Mouse (Mus musculus): ENCODE results near the gene Setd6. TPM values are rescaled to one million over a fixed set of nuclear protein-coding genes. Genes with fewer than 3 reads are reported as not detected.

The Setd6 gene
- polyA plus RNA-seq (2015; fragmentation: Nextera tagmentation; extraction: Ambion mirVana), result 14.0 and 18.4 TPM in 2 replicates

DNA sequence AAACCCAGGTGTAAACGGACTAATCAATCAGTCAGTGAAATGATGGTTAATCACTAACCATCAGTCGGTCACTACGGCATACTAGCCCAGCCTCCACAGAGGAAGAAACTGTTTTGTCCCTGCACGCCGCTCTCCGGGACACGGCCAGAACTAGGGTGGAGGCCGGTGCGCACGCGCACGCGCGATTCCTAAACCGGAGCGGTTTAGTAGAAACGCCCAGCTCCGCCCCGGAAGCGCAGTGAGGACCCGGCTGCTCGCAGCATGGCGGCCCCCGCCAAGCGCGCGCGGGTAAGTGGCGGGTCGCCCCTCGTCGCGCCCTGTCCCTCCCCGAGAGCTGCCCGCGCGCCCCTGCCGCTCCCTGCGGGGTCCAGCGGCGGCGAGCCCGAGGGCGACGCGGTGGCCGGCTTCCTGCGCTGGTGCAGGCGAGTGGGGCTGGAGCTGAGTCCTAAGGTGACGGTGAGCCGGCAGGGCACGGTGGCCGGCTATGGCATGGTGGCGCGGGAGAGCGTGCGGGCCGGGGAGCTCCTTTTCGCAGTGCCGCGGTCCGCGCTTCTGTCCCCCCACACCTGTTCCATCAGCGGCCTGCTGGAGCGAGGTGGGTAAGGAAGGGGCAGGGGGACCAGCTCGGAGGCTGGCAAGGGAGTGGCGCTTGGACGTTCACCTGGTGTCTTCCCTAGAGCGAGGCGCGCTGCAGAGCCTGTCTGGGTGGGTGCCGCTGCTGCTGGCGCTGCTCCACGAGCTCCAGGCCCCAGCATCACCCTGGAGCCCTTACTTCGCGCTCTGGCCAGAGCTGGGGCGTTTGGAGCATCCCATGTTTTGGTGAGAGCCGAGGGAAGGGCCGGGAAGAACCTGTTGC is at the start of gene Setd6:
Gene Setd6 (plus strand): TSS at position 206 of the 856 bp plus-strand sequence.
- peak; percentile 90 for ATAC-seq
- TF ChIP-seq EP300 (IDR thresholded peaks at IDR 0.05; ENCODE audit: low read depth) (no peak), CTCF (IDR thresholded peaks at IDR 0.05; ENCODE audit: low read depth) (no peak)
- Histone ChIP-seq H3K4me2 (ENCODE audit: low read depth, low read length) (peak within 1 kb of the TSS; percentile 98), H3K27ac (ENCODE audit: low read depth) (peak within 1 kb of the TSS; percentile 85), H3K9me3 (ENCODE audit: low read length) (no peaks in the 10 kb centered on the region), H3K4me1 (ENCODE audit: insufficient read depth) (peaks cover 18% of the 10 kb centered on the region), H3K27me3 (ENCODE audit: insufficient read depth, low read length) (no peaks in the 10 kb centered on the region), H3K4me3 (ENCODE audit: low read depth, low read length) (peak within 1 kb of the TSS; percentile 95), H3K9ac (replicated peaks) (peak within 1 kb of the TSS; percentile 89), H3K36me3 (replicated peaks; ENCODE audit: insufficient read depth, low read length) (peaks cover 34% of the 10 kb centered on the region)
- WGBS (ENCODE audit: insufficient replicate concordance), result 1% methylated on average over 57 of the region's 79 CpGs
- peak; percentile 93 for DNase-seq

GRCm38 (mm10) chr8:95668163-95668958 is 47.3 kb upstream of the Setd6 start:
- no peak for ATAC-seq
- WGBS (ENCODE audit: insufficient replicate concordance), result 40% methylated on average over 8 of the region's 8 CpGs
- no peak for TF ChIP-seq CTCF (IDR thresholded peaks at IDR 0.05; ENCODE audit: low read depth)
- TF ChIP-seq EP300 (IDR thresholded peaks at IDR 0.05; ENCODE audit: low read depth), result no peak

DNA sequence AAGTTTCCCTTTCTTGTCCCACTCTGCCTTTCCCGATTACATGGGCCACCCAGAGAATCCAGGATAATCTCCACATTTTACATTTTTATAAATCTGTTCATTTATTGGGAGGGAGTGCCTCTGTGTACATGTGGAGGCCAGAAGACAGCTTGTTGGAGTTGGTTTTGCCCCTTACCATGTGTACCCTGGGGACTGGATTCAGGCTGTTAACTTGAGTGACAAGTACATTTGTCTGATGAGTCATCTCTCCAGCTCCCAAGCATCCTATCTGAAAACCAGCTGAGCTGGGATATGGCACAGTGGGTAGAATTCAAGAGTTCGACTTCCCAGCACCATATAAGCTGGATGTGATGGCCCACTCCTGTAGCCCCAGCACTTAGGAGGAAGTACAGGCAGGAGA is 45.7 kb upstream of the Setd6 start:
- ATAC-seq, result no peak
- no peak for TF ChIP-seq EP300 (IDR thresholded peaks at IDR 0.05; ENCODE audit: low read depth)
- TF ChIP-seq CTCF (IDR thresholded peaks at IDR 0.05; ENCODE audit: low read depth), result no peak
- Histone ChIP-seq H3K36me3 (replicated peaks; ENCODE audit: insufficient read depth, low read length) (no peaks in the 10 kb centered on the region), H3K4me3 (ENCODE audit: low read depth, low read length) (no peak overlapping the region), H3K9me3 (ENCODE audit: low read length) (no peaks in the 10 kb centered on the region), H3K4me2 (ENCODE audit: low read depth, low read length) (no peak overlapping the region), H3K27ac (ENCODE audit: low read depth) (no peak overlapping the region), H3K27me3 (ENCODE audit: insufficient read depth, low read length) (peaks cover 12% of the 10 kb centered on the region), H3K9ac (replicated peaks) (no peak overlapping the region), H3K4me1 (ENCODE audit: insufficient read depth) (no peaks in the 10 kb centered on the region)
- no peak for DNase-seq
- 62% methylated on average over 2 of the region's 2 CpGs for WGBS (ENCODE audit: insufficient replicate concordance)

More at GRCm38 (mm10) chr8:95668163-95668958, 47.3 kb upstream of the Setd6 start:
- DNase-seq, result no peak
- peaks cover 3% of the 10 kb centered on the region; the same call in 1 of the 2 replicates for H3K27me3 ChIP-seq (ENCODE audit: insufficient read depth, low read length)
- H3K4me2 ChIP-seq (ENCODE audit: low read depth, low read length), result no peak overlapping the region
- H3K27ac ChIP-seq (ENCODE audit: low read depth), result no peak overlapping the region
- H3K9ac ChIP-seq (replicated peaks), result no peak overlapping the region
- no peak overlapping the region for H3K4me3 ChIP-seq (ENCODE audit: low read depth, low read length)
- no peaks in the 10 kb centered on the region for H3K36me3 ChIP-seq (replicated peaks; ENCODE audit: insufficient read depth, low read length)
- H3K9me3 ChIP-seq (ENCODE audit: low read length), result no peaks in the 10 kb centered on the region
- H3K4me1 ChIP-seq (ENCODE audit: insufficient read depth), result no peaks in the 10 kb centered on the region

GRCm38 (mm10) chr8:95671861-95672260 is 43.8 kb upstream of the Setd6 start:
- H3K27ac ChIP-seq (ENCODE audit: low read depth), result no peak overlapping the region
- WGBS (ENCODE audit: insufficient replicate concordance), result 73% methylated on average over 6 of the region's 6 CpGs

DNA sequence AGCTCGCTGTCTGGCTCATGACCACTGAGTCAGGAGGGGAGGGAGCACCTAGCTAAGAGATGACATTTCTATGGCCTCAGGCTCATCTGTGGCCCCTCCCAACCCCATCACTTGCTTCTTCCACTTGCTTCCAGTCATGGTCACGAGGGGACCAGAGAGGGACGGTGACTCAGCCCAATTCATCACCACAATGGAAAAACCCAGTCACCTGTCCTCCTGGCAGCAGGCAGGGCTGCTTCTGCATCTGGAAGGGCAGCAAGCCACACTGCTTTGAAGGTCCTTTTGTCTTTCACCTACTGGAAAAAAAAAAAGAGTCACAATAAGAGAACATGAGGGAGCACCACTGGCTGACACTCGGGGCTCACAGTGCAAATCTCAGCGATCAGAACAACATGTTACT is 42.9 kb upstream of the Setd6 start:
- Histone ChIP-seq H3K27ac (ENCODE audit: low read depth) (no peak overlapping the region), H3K9me3 (ENCODE audit: low read length) (no peaks in the 10 kb centered on the region), H3K4me1 (ENCODE audit: insufficient read depth) (0 out of 2 replicates have a peak, but pooled peaks cover 2% of the 10 kb centered on the region), H3K27me3 (ENCODE audit: insufficient read depth, low read length) (peaks cover 38% of the 10 kb centered on the region), H3K4me3 (ENCODE audit: low read depth, low read length) (no peak overlapping the region), H3K9ac (replicated peaks) (no peak overlapping the region), H3K36me3 (replicated peaks; ENCODE audit: insufficient read depth, low read length) (no peaks in the 10 kb centered on the region), H3K4me2 (ENCODE audit: low read depth, low read length) (no peak overlapping the region)
- no peak for DNase-seq
- 61% methylated on average over 5 of the region's 5 CpGs for WGBS (ENCODE audit: insufficient replicate concordance)
- no peak for ATAC-seq
- TF ChIP-seq EP300 (IDR thresholded peaks at IDR 0.05; ENCODE audit: low read depth) (no peak), CTCF (IDR thresholded peaks at IDR 0.05; ENCODE audit: low read depth) (no peak)

More at GRCm38 (mm10) chr8:95671861-95672260, 43.8 kb upstream of the Setd6 start:
- ATAC-seq (no peak), DNase-seq (no peak)
- H3K9me3 ChIP-seq (ENCODE audit: low read length), result no peaks in the 10 kb centered on the region
- H3K36me3 ChIP-seq (replicated peaks; ENCODE audit: insufficient read depth, low read length), result no peaks in the 10 kb centered on the region
- peaks cover 29% of the 10 kb centered on the region for H3K27me3 ChIP-seq (ENCODE audit: insufficient read depth, low read length)
- H3K9ac ChIP-seq (replicated peaks), result no peak overlapping the region
- H3K4me3 ChIP-seq (ENCODE audit: low read depth, low read length), result no peak overlapping the region
- H3K4me1 ChIP-seq (ENCODE audit: insufficient read depth), result no peaks in the 10 kb centered on the region
- no peak for TF ChIP-seq CTCF (IDR thresholded peaks at IDR 0.05; ENCODE audit: low read depth)
- no peak for TF ChIP-seq EP300 (IDR thresholded peaks at IDR 0.05; ENCODE audit: low read depth)
- H3K4me2 ChIP-seq (ENCODE audit: low read depth, low read length), result no peak overlapping the region

- no peak for ATAC-seq
- WGBS (ENCODE audit: insufficient replicate concordance), result 36% methylated on average over 9 of the region's 9 CpGs
- Histone ChIP-seq H3K27me3 (ENCODE audit: insufficient read depth, low read length) (peaks cover 65% of the 10 kb centered on the region), H3K4me3 (ENCODE audit: low read depth, low read length) (peak within 1 kb of the TSS; percentile 43), H3K9me3 (ENCODE audit: low read length) (no peaks in the 10 kb centered on the region), H3K36me3 (replicated peaks; ENCODE audit: insufficient read depth, low read length) (no peaks in the 10 kb centered on the region), H3K4me2 (ENCODE audit: low read depth, low read length) (peak within 1 kb of the TSS; percentile 73), H3K4me1 (ENCODE audit: insufficient read depth) (peaks cover 2% of the 10 kb centered on the region; the same call in 1 of the 2 replicates), H3K9ac (replicated peaks) (no peak within 1 kb of the TSS), H3K27ac (ENCODE audit: low read depth) (no peak within 1 kb of the TSS)
- DNase-seq, result no peak
- no peak for TF ChIP-seq CTCF (IDR thresholded peaks at IDR 0.05; ENCODE audit: low read depth)
- TF ChIP-seq EP300 (IDR thresholded peaks at IDR 0.05; ENCODE audit: low read depth), result no peak
Observed at GRCm38 (mm10) chr8:95676631-95677030, 39.0 kb upstream of the Setd6 start, which contains the start of gene Ndrg4. Ndrg4 (plus strand) TSS chr8:95676980.
